Mouse (Mus musculus): Measurements from ENCODE around the gene Dnm3. TPM values are rescaled to one million over a fixed set of nuclear protein-coding genes. Genes with fewer than 3 reads are reported as not detected.

The Dnm3 gene
- polyA plus RNA-seq, 1 experiment: 0.09 TPM

- no peak for TF ChIP-seq GATA1 (IDR thresholded peaks at IDR 0.05; ENCODE audit: low read length)
Observed at GRCm38 (mm10) chr1:162043788-162044717, 433.8 kb downstream of the Dnm3 start.

GRCm38 (mm10) chr1:162043216-162043615, 434.6 kb downstream of the Dnm3 start:
- TF ChIP-seq GATA1 (IDR thresholded peaks at IDR 0.05; ENCODE audit: low read length): no peak

GRCm38 (mm10) chr1:162042384-162042783, 435.4 kb downstream of the Dnm3 start:
- no peak for TF ChIP-seq GATA1 (IDR thresholded peaks at IDR 0.05; ENCODE audit: low read length)

GRCm38 (mm10) chr1:162040490-162041274, 437.2 kb downstream of the Dnm3 start:
- no peak for TF ChIP-seq GATA1 (IDR thresholded peaks at IDR 0.05; ENCODE audit: low read length)

GRCm38 (mm10) chr1:162039808-162040207, 438.0 kb downstream of the Dnm3 start:
- TF ChIP-seq GATA1 (IDR thresholded peaks at IDR 0.05; ENCODE audit: low read length): no peak

- TF ChIP-seq GATA1 (IDR thresholded peaks at IDR 0.05; ENCODE audit: low read length): no peak
Observed at GRCm38 (mm10) chr1:162039011-162039595, 438.7 kb downstream of the Dnm3 start.

- TF ChIP-seq GATA1 (IDR thresholded peaks at IDR 0.05; ENCODE audit: low read length): no peak
Observed at GRCm38 (mm10) chr1:162038431-162038830, 439.4 kb downstream of the Dnm3 start.

- TF ChIP-seq GATA1 (IDR thresholded peaks at IDR 0.05; ENCODE audit: low read length): no peak
Observed at GRCm38 (mm10) chr1:162037968-162038421, 439.8 kb downstream of the Dnm3 start.

- no peak for TF ChIP-seq GATA1 (IDR thresholded peaks at IDR 0.05; ENCODE audit: low read length)
Observed at GRCm38 (mm10) chr1:162037185-162037765, 440.6 kb downstream of the Dnm3 start.

- no peak for TF ChIP-seq GATA1 (IDR thresholded peaks at IDR 0.05; ENCODE audit: low read length)
Observed at GRCm38 (mm10) chr1:162036461-162036835, 441.4 kb downstream of the Dnm3 start.

GRCm38 (mm10) chr1:162035800-162036460, 441.9 kb downstream of the Dnm3 start:
- TF ChIP-seq GATA1 (IDR thresholded peaks at IDR 0.05; ENCODE audit: low read length): no peak

- no peak for TF ChIP-seq GATA1 (IDR thresholded peaks at IDR 0.05; ENCODE audit: low read length)
Observed at GRCm38 (mm10) chr1:162023681-162024270, 454.1 kb downstream of the Dnm3 start.

GRCm38 (mm10) chr1:162020766-162021165, 457.1 kb downstream of the Dnm3 start:
- no peak for TF ChIP-seq GATA1 (IDR thresholded peaks at IDR 0.05; ENCODE audit: low read length)

- no peak for TF ChIP-seq GATA1 (IDR thresholded peaks at IDR 0.05; ENCODE audit: low read length)
Observed at GRCm38 (mm10) chr1:162020303-162020731, 457.5 kb downstream of the Dnm3 start.

- no peak for TF ChIP-seq GATA1 (IDR thresholded peaks at IDR 0.05; ENCODE audit: low read length)
Observed at GRCm38 (mm10) chr1:162018601-162018977, 459.2 kb downstream of the Dnm3 start.
